Mouse (Mus musculus): ENCODE data around the gene Prnp.

Prnp gene

GRCm38 (mm10) chr2:131948916-131949639 is 39.4 kb downstream of the Prnp start:
- DNase-seq (ENCODE audit: low spot score), result no peak

- DNase-seq (ENCODE audit: low spot score), result no peak
These were observed 40.3 kb downstream of the Prnp start for GRCm38 (mm10) chr2:131949767-131950597.

DNA sequence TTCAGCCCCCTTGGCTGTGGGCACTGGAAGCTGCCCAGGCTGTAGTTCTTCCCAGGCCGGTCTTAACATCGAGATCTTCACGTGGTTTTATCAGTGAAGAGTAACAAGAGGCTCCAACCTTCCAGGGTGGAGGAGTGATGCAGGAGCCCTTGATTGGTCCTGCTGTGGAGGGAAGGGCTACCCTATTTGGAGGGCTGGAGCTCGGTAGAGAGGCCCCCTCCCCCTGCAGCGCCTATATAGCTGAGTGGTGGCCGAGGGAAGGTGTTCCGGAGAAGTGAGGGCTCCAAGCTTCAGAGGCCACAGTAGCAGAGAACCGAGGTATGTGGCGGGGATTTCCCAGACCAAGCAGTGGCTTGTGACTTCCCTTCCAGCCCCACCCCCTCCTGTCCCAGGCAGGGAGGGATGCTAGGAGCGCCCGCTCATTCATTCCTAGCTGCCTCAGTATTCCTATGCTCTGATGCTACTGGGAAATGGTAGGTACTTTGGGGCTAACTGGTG is 40.9 kb downstream of the Prnp start, which contains the start of gene Prnd:
Prnd (plus strand) TSS at position 264 of the 498 bp plus-strand sequence.
- DNase-seq (ENCODE audit: low spot score), result no peak

DNA sequence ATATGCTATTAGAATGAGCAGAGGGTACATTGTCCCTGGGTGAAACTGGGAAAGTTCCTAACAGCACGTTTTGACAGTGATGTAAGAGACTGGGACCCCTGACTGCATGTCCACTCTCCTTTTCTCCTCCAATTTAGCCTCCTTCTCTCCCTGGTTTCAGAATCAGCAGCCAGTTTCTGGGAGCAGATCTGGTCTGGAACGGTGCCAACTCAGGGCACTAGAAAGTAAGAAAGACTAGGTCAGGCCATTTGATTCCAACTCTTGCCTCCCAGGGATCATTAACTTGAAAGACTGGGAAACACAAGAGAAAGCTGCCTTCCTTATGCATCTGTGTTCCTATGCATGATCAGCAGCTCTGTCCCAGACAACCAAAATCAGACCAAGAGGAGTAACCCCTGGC is 42.7 kb downstream of the Prnp start:
- DNase-seq (ENCODE audit: low spot score), result no peak

DNA sequence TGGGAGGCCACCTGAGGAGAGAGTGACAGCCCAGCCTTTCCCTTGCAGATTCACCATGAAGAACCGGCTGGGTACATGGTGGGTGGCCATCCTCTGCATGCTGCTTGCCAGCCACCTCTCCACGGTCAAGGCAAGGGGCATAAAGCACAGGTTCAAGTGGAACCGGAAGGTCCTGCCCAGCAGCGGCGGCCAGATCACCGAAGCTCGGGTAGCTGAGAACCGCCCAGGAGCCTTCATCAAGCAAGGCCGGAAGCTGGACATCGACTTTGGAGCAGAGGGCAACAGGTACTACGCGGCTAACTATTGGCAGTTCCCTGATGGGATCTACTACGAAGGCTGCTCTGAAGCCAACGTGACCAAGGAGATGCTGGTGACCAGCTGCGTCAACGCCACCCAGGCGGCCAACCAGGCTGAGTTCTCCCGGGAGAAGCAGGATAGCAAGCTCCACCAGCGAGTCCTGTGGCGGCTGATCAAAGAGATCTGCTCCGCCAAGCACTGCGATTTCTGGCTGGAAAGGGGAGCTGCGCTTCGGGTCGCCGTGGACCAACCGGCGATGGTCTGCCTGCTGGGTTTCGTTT is 43.3 kb downstream of the Prnp start:
- no peak for DNase-seq (ENCODE audit: low spot score)

GRCm38 (mm10) chr2:131953711-131954110 is 44.0 kb downstream of the Prnp start:
- DNase-seq (ENCODE audit: low spot score), result no peak

DNA sequence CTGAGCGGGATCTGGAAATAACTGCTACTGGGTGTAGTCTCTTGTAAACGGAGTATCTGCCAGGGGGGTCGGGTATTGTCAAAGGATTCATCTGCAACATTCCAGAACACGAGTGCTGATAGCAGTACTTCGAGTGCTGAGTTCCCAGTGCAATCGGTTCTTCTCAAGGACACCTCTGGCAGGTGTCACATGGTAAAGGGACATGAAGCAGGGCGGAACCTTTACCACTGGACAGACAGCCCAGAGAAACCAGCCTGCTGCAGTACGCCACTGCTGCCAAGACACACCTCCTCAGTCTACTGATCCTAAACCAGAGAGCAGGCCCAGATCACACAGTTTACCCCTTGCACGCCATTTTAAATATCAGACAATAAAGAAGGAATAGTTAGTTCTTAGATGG is 45.1 kb downstream of the Prnp start:
- no peak for DNase-seq (ENCODE audit: low spot score)

GRCm38 (mm10) chr2:131955264-131955663 is 45.5 kb downstream of the Prnp start:
- peak; percentile 34 for DNase-seq (ENCODE audit: low spot score)

DNA sequence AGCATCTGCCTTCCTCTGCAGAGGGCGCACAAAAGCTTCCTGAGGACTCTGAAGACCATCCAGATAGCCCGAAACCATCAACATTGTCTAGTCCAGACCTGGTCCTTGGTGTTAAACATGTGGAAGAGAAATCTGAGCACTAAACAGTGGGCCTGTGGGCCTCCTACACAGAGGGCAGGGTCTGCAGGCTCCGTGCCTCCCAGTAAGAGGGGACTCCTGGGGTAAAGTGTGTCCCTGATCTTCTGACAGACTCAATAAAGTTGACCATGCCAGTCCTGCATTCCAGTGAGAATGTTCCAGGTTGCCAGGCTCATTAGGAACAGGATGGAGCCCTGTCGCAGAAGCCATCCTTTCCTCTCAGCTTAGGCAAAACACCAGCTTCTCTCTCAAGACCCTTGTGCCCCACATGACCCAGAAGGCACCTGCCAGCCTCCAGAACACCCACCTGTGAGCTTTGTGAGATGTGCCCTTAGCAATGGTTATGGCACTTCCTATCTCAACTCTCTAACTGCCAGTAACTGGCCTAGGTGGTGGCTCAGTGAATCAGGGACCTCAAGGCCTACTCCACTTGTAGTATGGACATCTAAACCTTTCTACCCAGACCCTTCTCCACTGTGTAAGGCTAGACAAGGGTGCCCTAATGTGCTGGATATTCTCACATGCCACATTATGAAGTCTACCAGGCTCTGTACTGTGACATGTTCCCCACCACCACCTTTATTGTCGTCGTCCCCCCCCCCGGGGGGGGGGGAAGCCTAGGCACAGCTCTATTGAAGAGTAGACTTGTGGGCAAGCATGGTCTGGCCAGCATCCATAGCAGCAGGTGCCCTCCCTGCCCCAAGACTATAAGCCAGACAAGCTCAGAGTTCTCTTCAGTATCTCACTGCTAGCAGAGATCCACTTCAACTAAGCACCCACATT is 46.9 kb downstream of the Prnp start:
- DNase-seq (ENCODE audit: low spot score), result no peak

- DNase-seq (ENCODE audit: low spot score), result no peak
These were observed 48.0 kb downstream of the Prnp start for GRCm38 (mm10) chr2:131957731-131958222.

DNA sequence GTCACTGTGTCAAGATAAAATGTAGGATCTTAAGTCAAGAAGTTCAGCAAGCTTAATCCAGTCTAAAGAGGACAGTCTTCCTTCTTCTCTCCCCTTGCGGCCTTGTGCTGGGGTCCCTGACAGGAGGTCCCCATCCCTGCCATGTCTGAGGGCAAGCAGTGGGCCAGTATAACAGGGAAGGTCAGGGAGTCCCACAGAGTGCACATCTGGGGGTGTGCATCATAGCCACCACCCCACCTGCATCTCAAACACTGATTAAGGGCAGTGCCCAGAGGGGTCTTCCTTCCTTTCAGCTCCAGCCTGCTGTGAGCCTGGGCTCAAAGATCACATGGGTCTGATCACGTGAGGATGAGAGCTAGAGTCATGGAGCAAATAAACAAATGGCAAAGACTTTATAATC is 51.9 kb downstream of the Prnp start:
- no peak for DNase-seq (ENCODE audit: low spot score)

- no peak for DNase-seq (ENCODE audit: low spot score)
These were observed 60.9 kb downstream of the Prnp start for GRCm38 (mm10) chr2:131970597-131970996.

- no peak for DNase-seq (ENCODE audit: low spot score)
These were observed 61.4 kb downstream of the Prnp start for GRCm38 (mm10) chr2:131971098-131971497.

DNA sequence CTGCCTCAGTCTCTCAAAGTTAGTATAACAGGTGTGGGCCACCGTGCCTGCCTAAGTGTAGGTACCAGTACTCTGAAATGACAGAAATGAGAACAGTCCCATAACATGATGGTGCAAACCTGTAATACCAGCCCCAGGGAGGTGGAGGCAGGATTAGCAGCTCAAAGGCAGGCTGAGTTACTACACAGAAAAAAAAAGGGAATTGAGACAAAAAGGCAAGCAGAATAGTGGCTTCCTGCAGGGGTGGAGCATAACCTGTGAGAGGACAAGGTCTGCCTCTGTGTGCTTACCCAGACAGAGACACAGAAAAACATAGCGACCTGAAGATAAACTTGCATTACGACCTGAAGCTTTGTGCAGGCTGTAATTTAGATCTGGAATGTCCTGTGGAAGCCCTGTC is 66.9 kb downstream of the Prnp start:
- no peak for DNase-seq (ENCODE audit: low spot score)

- DNase-seq (ENCODE audit: low spot score), result peak; percentile 37
These were observed 71.1 kb downstream of the Prnp start for GRCm38 (mm10) chr2:131980866-131981265.

- DNase-seq (ENCODE audit: low spot score), result peak; percentile 35
These were observed 72.9 kb downstream of the Prnp start for GRCm38 (mm10) chr2:131982546-131983196.

GRCm38 (mm10) chr2:131987950-131988349 is 78.2 kb downstream of the Prnp start:
- no peak for DNase-seq (ENCODE audit: low spot score)
